ENCODE assay signal across 23 mouse cellular contexts in genomic region chr1:167546000-167546399, GRCm38 (mm10). TPM values are rescaled to one million over a fixed set of nuclear protein-coding genes. Genes with fewer than 3 reads are reported as not detected.
"Had no signal": no experiment of that assay in that cellular context is flagged by ENCODE, and none has a peak within 500 bp of the region (broad histone marks: within the 10 kb centered on the region; RNA-seq: fewer than 3 reads in every experiment).

No protein-coding gene starts in this region.

- H3K27ac ChIP-seq: intestine, embryonic 15.5 days; kidney, embryonic 15.5 days; limb, embryonic 10.5 days; limb, embryonic 13.5 days; midbrain, embryonic 12.5 days; neural tube, embryonic 13.5 days; stomach, postnatal 0 days had no signal

- H3K9me3 ChIP-seq: intestine, embryonic 15.5 days; kidney, embryonic 15.5 days; limb, embryonic 10.5 days; limb, embryonic 13.5 days; midbrain, embryonic 12.5 days; neural tube, embryonic 13.5 days had no signal

- H3K9ac ChIP-seq: intestine, embryonic 15.5 days; kidney, embryonic 15.5 days; limb, embryonic 13.5 days; lung, embryonic 14.5 days; midbrain, embryonic 12.5 days; neural tube, embryonic 13.5 days had no signal

- H3K36me3 ChIP-seq: intestine, embryonic 15.5 days; kidney, embryonic 15.5 days; limb, embryonic 10.5 days; limb, embryonic 13.5 days; midbrain, embryonic 12.5 days; neural tube, embryonic 13.5 days had no signal

- H3K4me3 ChIP-seq: intestine, embryonic 15.5 days; kidney, embryonic 15.5 days; limb, embryonic 10.5 days; limb, embryonic 13.5 days; midbrain, embryonic 12.5 days; myocyte; neural tube, embryonic 13.5 days had no signal

- ATAC-seq: hindbrain, embryonic 16.5 days; intestine, embryonic 15.5 days; lung, postnatal 0 days; midbrain, embryonic 16.5 days had no signal

- H3K27me3 ChIP-seq: intestine, embryonic 15.5 days; kidney, embryonic 15.5 days; midbrain, embryonic 12.5 days; neural tube, embryonic 13.5 days had no signal

- DNase-seq: kidney, adult 11 months; kidney, adult 8-10 months; kidney, postnatal 14 days; kidney, postnatal 4 days; lung, embryonic 14.5 days; lung, postnatal 36 days; right cerebral cortex, postnatal 14 days; right cerebral cortex, postnatal 4 days; thymus, adult 2 months; thymus, postnatal 14 days had no signal

- H3K4me2 ChIP-seq: intestine, embryonic 15.5 days; kidney, embryonic 15.5 days; limb, embryonic 13.5 days; lung, embryonic 14.5 days; midbrain, embryonic 12.5 days; neural tube, embryonic 13.5 days had no signal

- H3K4me1 ChIP-seq: intestine, embryonic 15.5 days; midbrain, embryonic 12.5 days had no signal

RNA-seq across cellular contexts. Expression of gene Rxrg, which starts 52.2 kb away (rescaled TPM):
- total RNA-seq: monocyte, adult 5-6 weeks; neutrophil, adult 5-6 weeks had no signal
